Mouse (Mus musculus): ENCODE results near the gene Paqr3. TPM values are rescaled to one million over a fixed set of nuclear protein-coding genes. Genes with fewer than 3 reads are reported as not detected.

Gene Paqr3
- polyA plus RNA-seq, 1 experiment from 2014 or later: 9.3 TPM

GRCm38 (mm10) chr5:97083701-97084100, 27.7 kb downstream of the Paqr3 start:
- Histone ChIP-seq H3K27ac (replicated peaks; ENCODE audit: low read depth, low read length) (no peak overlapping the region), H3K9me3 (replicated peaks; ENCODE audit: control insufficient read depth, low read length) (no peaks in the 10 kb centered on the region), H3K4me1 (ENCODE audit: control insufficient read depth, insufficient read depth, low read length) (no peaks in the 10 kb centered on the region), H3K27me3 (ENCODE audit: control insufficient read depth, insufficient read depth, low read length) (no peaks in the 10 kb centered on the region), H3K36me3 (replicated peaks; ENCODE audit: control insufficient read depth, insufficient read depth, low read depth, low read length) (no peaks in the 10 kb centered on the region), H3K4me2 (ENCODE audit: low read depth, low read length) (no peak overlapping the region), H3K4me3 (ENCODE audit: low read depth, low read length) (no peak overlapping the region), H3K9ac (replicated peaks; ENCODE audit: low read length) (no peak overlapping the region)
- WGBS: 81% methylated on average over 6 of the region's 6 CpGs
- no peak for ATAC-seq (replicated peaks; ENCODE audit: insufficient number of reproducible peaks, low FRiP score, low TSS enrichment, low read depth)
- no peak for DNase-seq (ENCODE audit: low spot score)

- Histone ChIP-seq H3K9me3 (replicated peaks; ENCODE audit: control insufficient read depth, low read length) (no peaks in the 10 kb centered on the region), H3K27ac (replicated peaks; ENCODE audit: low read depth, low read length) (no peak overlapping the region), H3K4me3 (ENCODE audit: low read depth, low read length) (no peak overlapping the region), H3K36me3 (replicated peaks; ENCODE audit: control insufficient read depth, insufficient read depth, low read depth, low read length) (no peaks in the 10 kb centered on the region), H3K4me2 (ENCODE audit: low read depth, low read length) (no peak overlapping the region), H3K27me3 (ENCODE audit: control insufficient read depth, insufficient read depth, low read length) (no peaks in the 10 kb centered on the region), H3K9ac (replicated peaks; ENCODE audit: low read length) (no peak overlapping the region), H3K4me1 (ENCODE audit: control insufficient read depth, insufficient read depth, low read length) (no peaks in the 10 kb centered on the region)
- ATAC-seq (replicated peaks; ENCODE audit: insufficient number of reproducible peaks, low FRiP score, low TSS enrichment, low read depth): no peak
- 74% methylated on average over 3 of the region's 3 CpGs for WGBS
- DNase-seq (ENCODE audit: low spot score): no peak
Measured at GRCm38 (mm10) chr5:97081481-97081880, 29.9 kb downstream of the Paqr3 start.

GRCm38 (mm10) chr5:97078641-97079040, 32.8 kb downstream of the Paqr3 start:
- no peaks in the 10 kb centered on the region for H3K4me1 ChIP-seq (ENCODE audit: control insufficient read depth, insufficient read depth, low read length)
- H3K9ac ChIP-seq (replicated peaks; ENCODE audit: low read length): no peak overlapping the region
- no peaks in the 10 kb centered on the region for H3K27me3 ChIP-seq (ENCODE audit: control insufficient read depth, insufficient read depth, low read length)
- H3K9me3 ChIP-seq (replicated peaks; ENCODE audit: control insufficient read depth, low read length): no peaks in the 10 kb centered on the region
- ATAC-seq (replicated peaks; ENCODE audit: insufficient number of reproducible peaks, low FRiP score, low TSS enrichment, low read depth): no peak
- H3K36me3 ChIP-seq (replicated peaks; ENCODE audit: control insufficient read depth, insufficient read depth, low read depth, low read length): no peaks in the 10 kb centered on the region
- no peak for DNase-seq (ENCODE audit: low spot score)
- 62% methylated on average over 5 of the region's 5 CpGs for WGBS
- H3K4me2 ChIP-seq (ENCODE audit: low read depth, low read length): no peak overlapping the region
- H3K27ac ChIP-seq (replicated peaks; ENCODE audit: low read depth, low read length): no peak overlapping the region
- H3K4me3 ChIP-seq (ENCODE audit: low read depth, low read length): no peak overlapping the region

- Histone ChIP-seq H3K27ac (replicated peaks; ENCODE audit: low read depth, low read length) (no peak overlapping the region), H3K27me3 (ENCODE audit: control insufficient read depth, insufficient read depth, low read length) (no peaks in the 10 kb centered on the region), H3K36me3 (replicated peaks; ENCODE audit: control insufficient read depth, insufficient read depth, low read depth, low read length) (no peaks in the 10 kb centered on the region), H3K9me3 (replicated peaks; ENCODE audit: control insufficient read depth, low read length) (no peaks in the 10 kb centered on the region), H3K4me3 (ENCODE audit: low read depth, low read length) (no peak overlapping the region), H3K9ac (replicated peaks; ENCODE audit: low read length) (no peak overlapping the region), H3K4me1 (ENCODE audit: control insufficient read depth, insufficient read depth, low read length) (no peaks in the 10 kb centered on the region), H3K4me2 (ENCODE audit: low read depth, low read length) (no peak overlapping the region)
- DNase-seq (ENCODE audit: low spot score) (no peak), ATAC-seq (replicated peaks; ENCODE audit: insufficient number of reproducible peaks, low FRiP score, low TSS enrichment, low read depth) (no peak)
- WGBS: 79% methylated on average over 7 of the region's 7 CpGs
Measured at GRCm38 (mm10) chr5:97077676-97078075, 33.7 kb downstream of the Paqr3 start.

GRCm38 (mm10) chr5:97076167-97076566, 35.2 kb downstream of the Paqr3 start:
- no peak for ATAC-seq (replicated peaks; ENCODE audit: insufficient number of reproducible peaks, low FRiP score, low TSS enrichment, low read depth)
- no peak overlapping the region for H3K4me3 ChIP-seq (ENCODE audit: low read depth, low read length)
- H3K36me3 ChIP-seq (replicated peaks; ENCODE audit: control insufficient read depth, insufficient read depth, low read depth, low read length): no peaks in the 10 kb centered on the region
- no peak overlapping the region for H3K4me2 ChIP-seq (ENCODE audit: low read depth, low read length)
- H3K4me1 ChIP-seq (ENCODE audit: control insufficient read depth, insufficient read depth, low read length): no peaks in the 10 kb centered on the region
- no peaks in the 10 kb centered on the region for H3K27me3 ChIP-seq (ENCODE audit: control insufficient read depth, insufficient read depth, low read length)
- H3K9me3 ChIP-seq (replicated peaks; ENCODE audit: control insufficient read depth, low read length): no peaks in the 10 kb centered on the region
- no peak overlapping the region for H3K27ac ChIP-seq (replicated peaks; ENCODE audit: low read depth, low read length)
- DNase-seq (ENCODE audit: low spot score): no peak
- no peak overlapping the region for H3K9ac ChIP-seq (replicated peaks; ENCODE audit: low read length)
- WGBS: 95% methylated on average over 5 of the region's 5 CpGs

- H3K27ac ChIP-seq (replicated peaks; ENCODE audit: low read depth, low read length): no peak overlapping the region
- 92% methylated on average over 11 of the region's 11 CpGs for WGBS
- ATAC-seq (replicated peaks; ENCODE audit: insufficient number of reproducible peaks, low FRiP score, low TSS enrichment, low read depth) (no peak), DNase-seq (ENCODE audit: low spot score) (no peak)
- H3K4me2 ChIP-seq (ENCODE audit: low read depth, low read length): no peak overlapping the region
- H3K9me3 ChIP-seq (replicated peaks; ENCODE audit: control insufficient read depth, low read length): no peaks in the 10 kb centered on the region
- H3K27me3 ChIP-seq (ENCODE audit: control insufficient read depth, insufficient read depth, low read length): no peaks in the 10 kb centered on the region
- H3K4me1 ChIP-seq (ENCODE audit: control insufficient read depth, insufficient read depth, low read length): no peaks in the 10 kb centered on the region
- H3K36me3 ChIP-seq (replicated peaks; ENCODE audit: control insufficient read depth, insufficient read depth, low read depth, low read length): no peaks in the 10 kb centered on the region
- no peak overlapping the region for H3K4me3 ChIP-seq (ENCODE audit: low read depth, low read length)
- H3K9ac ChIP-seq (replicated peaks; ENCODE audit: low read length): no peak overlapping the region
Measured at GRCm38 (mm10) chr5:97075476-97076151, 35.8 kb downstream of the Paqr3 start.

- DNase-seq (ENCODE audit: low spot score): no peak
- Histone ChIP-seq H3K27me3 (ENCODE audit: control insufficient read depth, insufficient read depth, low read length) (no peaks in the 10 kb centered on the region), H3K4me1 (ENCODE audit: control insufficient read depth, insufficient read depth, low read length) (no peaks in the 10 kb centered on the region), H3K27ac (replicated peaks; ENCODE audit: low read depth, low read length) (no peak overlapping the region), H3K36me3 (replicated peaks; ENCODE audit: control insufficient read depth, insufficient read depth, low read depth, low read length) (no peaks in the 10 kb centered on the region; the same call in 1 of the 2 replicates), H3K9me3 (replicated peaks; ENCODE audit: control insufficient read depth, low read length) (no peaks in the 10 kb centered on the region), H3K9ac (replicated peaks; ENCODE audit: low read length) (no peak overlapping the region), H3K4me3 (ENCODE audit: low read depth, low read length) (no peak overlapping the region), H3K4me2 (ENCODE audit: low read depth, low read length) (no peak overlapping the region)
- WGBS: 87% methylated on average over 4 of the region's 4 CpGs
- no peak for ATAC-seq (replicated peaks; ENCODE audit: insufficient number of reproducible peaks, low FRiP score, low TSS enrichment, low read depth)
Measured at GRCm38 (mm10) chr5:97065746-97066145, 45.6 kb downstream of the Paqr3 start.

- WGBS: 65% methylated on average over 1 of the region's 1 CpGs
- Histone ChIP-seq H3K27ac (replicated peaks; ENCODE audit: low read depth, low read length) (no peak overlapping the region), H3K9me3 (replicated peaks; ENCODE audit: control insufficient read depth, low read length) (no peaks in the 10 kb centered on the region), H3K4me1 (ENCODE audit: control insufficient read depth, insufficient read depth, low read length) (no peaks in the 10 kb centered on the region), H3K4me2 (ENCODE audit: low read depth, low read length) (no peak overlapping the region), H3K36me3 (replicated peaks; ENCODE audit: control insufficient read depth, insufficient read depth, low read depth, low read length) (no peaks in the 10 kb centered on the region; the same call in 1 of the 2 replicates), H3K9ac (replicated peaks; ENCODE audit: low read length) (no peak overlapping the region), H3K27me3 (ENCODE audit: control insufficient read depth, insufficient read depth, low read length) (no peaks in the 10 kb centered on the region), H3K4me3 (ENCODE audit: low read depth, low read length) (no peak overlapping the region)
- no peak for DNase-seq (ENCODE audit: low spot score)
- ATAC-seq (replicated peaks; ENCODE audit: insufficient number of reproducible peaks, low FRiP score, low TSS enrichment, low read depth): no peak
Measured at GRCm38 (mm10) chr5:97062041-97062440, 49.4 kb downstream of the Paqr3 start.

Data from embryonic facial prominence, embryonic 11.5 days (tissue).